Mouse (Mus musculus) MEL (cell line): ENCODE results near the gene Ticam1. TPM values are rescaled to one million over a fixed set of nuclear protein-coding genes. Genes with fewer than 3 reads are reported as not detected.

Experiments used
- DNase-seq: peaks from one replicate; pipeline ENCODE4 v3.0.0; 2011; ENCODE audit warnings: low read depth, low spot score
- H3K27ac ChIP-seq: 2 replicates; pipeline ENCODE4 v1.5.1; 2012; ENCODE audit warnings: low read depth, mild to moderate bottlenecking, control low read depth, low read length, moderate library complexity; ENCODE audit not compliant: control insufficient read depth
- H3K27me3 ChIP-seq, 2 experiments: fragments of 150-350 bp in 1 of 2; sonication (generic) in 1 of 2; 2 replicates each; pipeline ENCODE4 v1.6.1; 2012; ENCODE audit warnings: low read length in 2 of 2, mild to moderate bottlenecking in 2 of 2, improper control_type of control experiment in 1 of 2, moderate library complexity in 1 of 2; ENCODE audit not compliant: insufficient read depth in 2 of 2, control insufficient read depth in 1 of 2
- H3K36me3 ChIP-seq, 2 experiments: 2 replicates each; pipeline ENCODE4 v1.6.1; 2012 to 2014; ENCODE audit warnings: low read length in 2 of 2, improper control_type of control experiment in 1 of 2, inconsistent platforms in 1 of 2, mild to moderate bottlenecking in 1 of 2; ENCODE audit not compliant: insufficient read depth in 2 of 2, control insufficient read depth in 1 of 2
- H3K4me1 ChIP-seq, 2 experiments: fragments of 150-350 bp in 1 of 2; sonication (generic) in 1 of 2; 2 replicates each; pipeline ENCODE4 v1.6.1; 2012; ENCODE audit warnings: low read length in 2 of 2, improper control_type of control experiment in 1 of 2, mild to moderate bottlenecking in 1 of 2; ENCODE audit not compliant: insufficient read depth in 2 of 2, control insufficient read depth in 1 of 2
- H3K4me3 ChIP-seq, 2 experiments: fragments of 150-350 bp in 1 of 2; sonication (generic) in 1 of 2; 2 replicates each; pipeline ENCODE4 v1.5.1; 2012; ENCODE audit warnings: low read depth in 2 of 2, low read length in 2 of 2, mild to moderate bottlenecking in 2 of 2, moderate library complexity in 2 of 2, control low read depth in 1 of 2, improper control_type of control experiment in 1 of 2; ENCODE audit not compliant: control insufficient read depth in 1 of 2, insufficient read depth in 1 of 2
- H3K79me2 ChIP-seq: 2 replicates; pipeline ENCODE4 v1.6.1; 2012; ENCODE audit warnings: mild to moderate bottlenecking, low read length, moderate library complexity; ENCODE audit not compliant: control insufficient read depth, poor library complexity, insufficient read depth
- H3K9ac ChIP-seq: 2 replicates; pipeline ENCODE4 v1.6.1; 2012; ENCODE audit warnings: low read depth, mild to moderate bottlenecking, control low read depth, low read length, moderate library complexity; ENCODE audit not compliant: control insufficient read depth, poor library complexity, severe bottlenecking
- H3K9me3 ChIP-seq: fragments of 150-350 bp; sonication (generic); replicated peaks from 2 replicates; pipeline ENCODE4 v1.6.1; 2012; ENCODE audit warnings: mild to moderate bottlenecking, low read length, improper control_type of control experiment, moderate library complexity; ENCODE audit not compliant: insufficient read depth
- ELF1 ChIP-seq: IDR thresholded peaks from 2 replicates; pipeline ENCODE4 v1.6.1; 2014; ENCODE audit warnings: low read depth, mild to moderate bottlenecking, inconsistent platforms, low read length, improper control_type of control experiment, moderate library complexity
- EP300 ChIP-seq, 2 experiments: IDR thresholded peaks; 2 replicates each; pipeline ENCODE4 v1.6.1; 2011; ENCODE audit warnings: improper control_type of control experiment in 2 of 2, low read length in 2 of 2, low read depth in 1 of 2, mild to moderate bottlenecking in 1 of 2
- GABPA ChIP-seq: IDR thresholded peaks from 2 replicates; pipeline ENCODE4 v1.6.1; 2012; ENCODE audit warnings: low read depth, mild to moderate bottlenecking, inconsistent platforms, low read length, improper control_type of control experiment, moderate library complexity
- HCFC1 ChIP-seq: IDR thresholded peaks from 2 replicates; pipeline ENCODE4 v1.6.1; 2012; ENCODE audit warnings: low read depth, mild to moderate bottlenecking, inconsistent platforms, low read length, improper control_type of control experiment, moderate library complexity
- JUND ChIP-seq: IDR thresholded peaks from 2 replicates; pipeline ENCODE4 v1.6.1; 2011; ENCODE audit warnings: low read depth, mild to moderate bottlenecking, improper control_type of control experiment, low read length
- MAFK ChIP-seq: IDR thresholded peaks from 2 replicates; pipeline ENCODE4 v1.6.1; 2011; ENCODE audit warnings: low read depth, mild to moderate bottlenecking, low read length, improper control_type of control experiment, borderline replicate concordance
- MXI1 ChIP-seq: IDR thresholded peaks from 2 replicates; pipeline ENCODE4 v1.6.1; 2011; ENCODE audit warnings: mild to moderate bottlenecking, low read depth, low read length, improper control_type of control experiment
- POLR2AphosphoS5 ChIP-seq: IDR thresholded peaks from 2 replicates; pipeline ENCODE4 v1.6.1; 2012; ENCODE audit warnings: low read depth, borderline replicate concordance, mild to moderate bottlenecking, inconsistent platforms, low read length, moderate library complexity, mixed read lengths
- RCOR1 ChIP-seq: IDR thresholded peaks from 2 replicates; pipeline ENCODE4 v1.6.1; 2012; ENCODE audit warnings: low read depth, mild to moderate bottlenecking, inconsistent platforms, low read length, improper control_type of control experiment
- TBP ChIP-seq: IDR thresholded peaks from 2 replicates; pipeline ENCODE4 v1.8.0; 2011; ENCODE audit warnings: low read depth, low read length, improper control_type of control experiment
- USF1 ChIP-seq: IDR thresholded peaks from 2 replicates; pipeline ENCODE4 v1.6.1; 2014; ENCODE audit warnings: low read depth, mild to moderate bottlenecking, inconsistent platforms, low read length, improper control_type of control experiment, moderate library complexity
- USF2 ChIP-seq, 2 experiments: IDR thresholded peaks; 2 replicates each; pipeline ENCODE4 v1.6.1; 2011 to 2012; ENCODE audit warnings: improper control_type of control experiment in 2 of 2, low read length in 2 of 2, borderline replicate concordance in 1 of 2, inconsistent platforms in 1 of 2, low read depth in 1 of 2, mild to moderate bottlenecking in 1 of 2; ENCODE audit not compliant: insufficient read depth in 1 of 2
- ZC3H11A ChIP-seq: IDR thresholded peaks from 2 replicates; pipeline ENCODE4 v1.6.1; 2012; ENCODE audit warnings: low read depth, mild to moderate bottlenecking, inconsistent platforms, low read length, improper control_type of control experiment
- ZKSCAN1 ChIP-seq: IDR thresholded peaks from 2 replicates; pipeline ENCODE4 v1.6.1; 2012; ENCODE audit warnings: low read depth, mild to moderate bottlenecking, inconsistent platforms, low read length, improper control_type of control experiment, moderate library complexity
- polyA plus RNA-seq, 2 experiments: library from polyadenylated mRNA; stranded (reverse) in 1 of 2; unstranded in 1 of 2; fragments of >175 nt in 1 of 2; fragments of >200 nt in 1 of 2; gene quantifications; 2 replicates each; pipeline versions ENCODE4 v1.2.1 to v1.2.4; 2012; ENCODE audit warnings: low replicate concordance in 2 of 2, low read depth in 1 of 2; ENCODE audit not compliant: insufficient read length in 2 of 2, insufficient read depth in 1 of 2, missing spikeins in 1 of 2
- total RNA-seq: library from RNA; depleted of rRNA; stranded (reverse); fragments of 300-350 nt; gene quantifications from 2 replicates; pipeline ENCODE4 v1.2.3, GENCODE M21; 2012

The Ticam1 gene
- total and polyA plus RNA-seq, 3 experiments, result 4.6 to 8.7 TPM; not detected in 1

DNA sequence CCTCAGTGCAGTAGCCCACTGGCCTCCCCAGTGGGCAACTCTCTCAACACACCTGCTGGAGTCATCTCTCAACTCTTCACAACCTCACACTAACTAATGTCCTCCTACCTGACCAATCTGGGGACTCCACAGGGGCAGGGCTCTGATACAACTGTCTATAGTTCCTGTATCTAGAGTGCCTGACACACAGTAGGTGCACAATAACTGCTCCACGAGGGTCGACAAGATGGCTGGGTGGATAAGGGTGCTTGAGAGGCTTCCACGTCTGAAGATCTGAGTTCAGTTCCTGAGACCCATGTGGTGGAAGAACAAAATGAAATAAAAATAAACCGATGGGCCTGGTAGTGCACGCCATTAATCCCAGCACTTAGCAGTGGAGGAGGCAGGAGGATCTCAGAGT is 2.6 kb downstream of the Ticam1 start:
- no peak overlapping the region for H3K27ac ChIP-seq
- H3K79me2 ChIP-seq, result peaks cover 7% of the 10 kb centered on the region
- H3K4me3 ChIP-seq, result no peak overlapping the region
- H3K9ac ChIP-seq, result no peak overlapping the region
- TF ChIP-seq TBP, result no peak
- peak; percentile 89 for TF ChIP-seq ZKSCAN1
- TF ChIP-seq, all 39 proteins: peak for 1
- no peak for DNase-seq
- peaks cover 3 to 9% of the 10 kb centered on the region in 2 experiments; a peak in 2 of 4 replicates for H3K4me1 ChIP-seq
- H3K9me3 ChIP-seq, result no peaks in the 10 kb centered on the region
- no peaks in the 10 kb centered on the region for H3K27me3 ChIP-seq
- H3K36me3 ChIP-seq, result peaks cover 0 to 6% of the 10 kb centered on the region in 2 experiments; a peak in 3 of 4 replicates

DNA sequence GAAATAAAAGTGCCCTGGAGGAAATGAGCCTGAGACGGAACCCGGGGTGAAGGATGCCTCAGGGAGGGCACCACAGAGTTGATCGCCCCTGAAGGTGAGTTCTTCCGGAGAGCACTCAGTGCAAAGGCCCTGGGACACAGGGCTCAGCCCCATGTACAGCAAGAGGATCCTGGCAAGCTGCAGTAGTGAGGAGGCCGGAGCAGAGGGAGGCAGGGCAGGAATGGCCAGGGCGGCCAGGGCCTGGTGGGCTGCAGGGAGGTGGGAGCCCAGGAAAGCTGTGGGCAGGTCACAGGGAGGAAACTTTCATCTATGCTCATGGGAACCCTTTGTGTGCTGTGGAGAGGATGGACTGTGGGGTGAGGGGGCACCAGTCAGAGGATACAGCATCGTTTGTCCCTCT is 3.1 kb downstream of the Ticam1 start:
- no peaks in the 10 kb centered on the region for H3K27me3 ChIP-seq
- H3K4me3 ChIP-seq, result no peak overlapping the region
- no peak overlapping the region for H3K27ac ChIP-seq

GRCm38 (mm10) chr17:56272644-56273043 is 3.9 kb downstream of the Ticam1 start:
- no peak for DNase-seq
- no peak overlapping the region for H3K27ac ChIP-seq
- no peak for TF ChIP-seq ZC3H11A
- no peak for TF ChIP-seq TBP
- TF ChIP-seq EP300 (IDR thresholded peaks at IDR 0.05; ENCODE audit: low read depth in 1 of 2, low read length in 2 of 2), result no peak
- TF ChIP-seq POLR2AphosphoS5, result no peak
- TF ChIP-seq USF1, result no peak
- no peak for TF ChIP-seq GABPA
- TF ChIP-seq USF2 (IDR thresholded peaks at IDR 0.05; ENCODE audit: borderline replicate concordance in 1 of 2, insufficient read depth in 1 of 2, low read depth in 1 of 2, low read length in 2 of 2), result no peak
- no peak for TF ChIP-seq ELF1
- TF ChIP-seq, all 39 proteins: peak for 0
- Histone ChIP-seq H3K36me3 (peaks cover 0 to 7% of the 10 kb centered on the region in 2 experiments; a peak in 3 of 4 replicates), H3K9me3 (no peaks in the 10 kb centered on the region), H3K27me3 (no peaks in the 10 kb centered on the region), H3K4me1 (peaks cover 3 to 7% of the 10 kb centered on the region in 2 experiments; a peak in 2 of 4 replicates), H3K4me3 (no peak overlapping the region), H3K9ac (no peak overlapping the region), H3K79me2 (peaks cover 7% of the 10 kb centered on the region)

More for the DNA sequence above, 3.1 kb downstream of the Ticam1 start:
- Histone ChIP-seq H3K9me3 (no peaks in the 10 kb centered on the region), H3K36me3 (peaks cover 0 to 6% of the 10 kb centered on the region in 2 experiments; a peak in 3 of 4 replicates), H3K79me2 (peaks cover 7% of the 10 kb centered on the region), H3K9ac (no peak overlapping the region), H3K4me1 (peaks cover 3 to 9% of the 10 kb centered on the region in 2 experiments; a peak in 2 of 4 replicates)
- no peak for DNase-seq
- TF ChIP-seq RCOR1 (no peak), MAFK (no peak), HCFC1 (no peak), POLR2AphosphoS5 (no peak), JUND (no peak), GABPA (no peak), MXI1 (no peak)
